Comparison of ENCODE assay signal across 16 mouse cellular contexts in the genomic region with DNA sequence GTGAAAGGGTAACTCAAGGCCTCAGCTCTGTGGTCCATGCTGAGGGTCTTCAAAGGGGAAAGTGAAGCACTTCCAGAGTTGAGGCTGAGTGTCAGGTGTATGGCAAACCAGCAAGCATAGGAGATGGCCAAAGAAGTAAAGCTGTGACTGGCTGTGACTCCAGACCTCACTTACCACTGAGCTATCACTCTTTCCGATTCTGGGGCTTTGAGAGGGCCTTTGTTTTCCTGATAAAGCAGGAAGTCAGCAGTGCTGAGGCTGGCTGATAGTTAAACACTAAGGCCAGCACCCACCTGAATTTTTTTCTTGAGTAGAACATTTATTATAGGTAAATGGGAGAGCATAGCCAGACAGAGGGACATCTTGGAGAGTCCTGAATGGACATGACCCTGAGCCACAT.
"Had no signal": no experiment of that assay in that cellular context is flagged by ENCODE, and none has a peak within 500 bp of the region (broad histone marks: within the 10 kb centered on the region; RNA-seq: fewer than 3 reads in every experiment).

No protein-coding gene starts in this region.

- H3K4me2 ChIP-seq: neural tube, embryonic 12.5 days; neural tube, embryonic 13.5 days; neural tube, embryonic 15.5 days; stomach, embryonic 15.5 days had no signal

- H3K4me1 ChIP-seq: neural tube, embryonic 12.5 days; neural tube, embryonic 13.5 days; neural tube, embryonic 15.5 days; stomach, embryonic 15.5 days had no signal

- H3K4me3 ChIP-seq: neural tube, embryonic 12.5 days; neural tube, embryonic 13.5 days; neural tube, embryonic 15.5 days; stomach, embryonic 15.5 days had no signal

- DNase-seq: retina, postnatal 1 day; right cerebral cortex, adult 18-20 months; right cerebral cortex, postnatal 14 days; right cerebral cortex, postnatal 25 days; right cerebral cortex, postnatal 4 days; spleen, adult 18-20 months; thymus, adult 2 months; thymus, postnatal 14 days; thymus, postnatal 25 days; thymus, postnatal 36 days; thymus, postnatal 4 days had no signal

- H3K9ac ChIP-seq: neural tube, embryonic 12.5 days; neural tube, embryonic 13.5 days; neural tube, embryonic 15.5 days; stomach, embryonic 15.5 days had no signal

- H3K27ac ChIP-seq: neural tube, embryonic 12.5 days; neural tube, embryonic 13.5 days; neural tube, embryonic 15.5 days; stomach, embryonic 15.5 days; stomach, postnatal 0 days had no signal

- H3K9me3 ChIP-seq: neural tube, embryonic 12.5 days; neural tube, embryonic 13.5 days; neural tube, embryonic 15.5 days; stomach, embryonic 15.5 days had no signal

- H3K27me3 ChIP-seq: neural tube, embryonic 12.5 days; neural tube, embryonic 13.5 days; neural tube, embryonic 15.5 days; stomach, embryonic 15.5 days had no signal

- H3K36me3 ChIP-seq: neural tube, embryonic 12.5 days; neural tube, embryonic 13.5 days; neural tube, embryonic 15.5 days; stomach, embryonic 15.5 days had no signal
